Mouse (Mus musculus) MEL-GATA-1-ER (cell line): ENCODE data around the gene Pdf.

Experiments
- DNase-seq: peaks from one replicate; pipeline ENCODE4 v3.0.0-alpha.2; 2012; ENCODE audit warnings: low read depth; ENCODE audit errors: extremely low read depth

Gene Pdf

GRCm38 (mm10) chr8:107048061-107048941, at the start of gene Pdf:
TSS of gene Pdf (minus strand) at chr8:107048614.
- DNase-seq: peak; percentile 55

GRCm38 (mm10) chr8:107096366-107097036, 48.1 kb upstream of the Pdf start, which contains the start of gene Terf2:
TSS of gene Terf2 (minus strand) at chr8:107096547.
- DNase-seq: peak; percentile 93

GRCm38 (mm10) chr8:107095717-107096365, 47.4 kb upstream of the Pdf start:
- peak; percentile 43 for DNase-seq

GRCm38 (mm10) chr8:107090531-107090930, 42.1 kb upstream of the Pdf start:
- DNase-seq: no peak

GRCm38 (mm10) chr8:107088526-107089063, 40.2 kb upstream of the Pdf start:
- no peak for DNase-seq

- DNase-seq: no peak
Observed at GRCm38 (mm10) chr8:107086018-107086417, 37.6 kb upstream of the Pdf start.

- no peak for DNase-seq
Observed at GRCm38 (mm10) chr8:107085358-107085757, 36.9 kb upstream of the Pdf start.

- DNase-seq: no peak
Observed at GRCm38 (mm10) chr8:107076239-107076888, 27.9 kb upstream of the Pdf start.

- no peak for DNase-seq
Observed at GRCm38 (mm10) chr8:107074128-107074527, 25.7 kb upstream of the Pdf start.

- no peak for DNase-seq
Observed at GRCm38 (mm10) chr8:107073706-107074105, 25.3 kb upstream of the Pdf start.

GRCm38 (mm10) chr8:107065511-107066496, 17.4 kb upstream of the Pdf start, which contains the start of gene Tmed6:
TSS of gene Tmed6 (minus strand) at chr8:107065644.
- peak; percentile 49 for DNase-seq

- DNase-seq: no peak
Observed at GRCm38 (mm10) chr8:107062613-107063012, 14.2 kb upstream of the Pdf start.

GRCm38 (mm10) chr8:107056973-107057369, 8.6 kb upstream of the Pdf start:
- peak; percentile 32 for DNase-seq

- DNase-seq: peak; percentile 96
Observed at GRCm38 (mm10) chr8:107056076-107056972, 7.9 kb upstream of the Pdf start, which contains the start of the genes Cog8 and Nip7. TSS of gene Cog8 (minus strand) at chr8:107056689. TSS of gene Nip7 (plus strand) at chr8:107056877.

GRCm38 (mm10) chr8:107052046-107052445, 3.6 kb upstream of the Pdf start:
- no peak for DNase-seq

- DNase-seq: no peak
Observed at GRCm38 (mm10) chr8:107049480-107049879, 1.1 kb upstream of the Pdf start.

GRCm38 (mm10) chr8:107046976-107047375, 1.4 kb downstream of the Pdf start:
- DNase-seq: no peak

- no peak for DNase-seq
Observed at GRCm38 (mm10) chr8:107045478-107045877, 2.9 kb downstream of the Pdf start.

- peak; percentile 24 for DNase-seq
Observed at GRCm38 (mm10) chr8:107040632-107041031, 7.8 kb downstream of the Pdf start.
